ENCODE assay signal across 10 mouse cellular contexts in the genomic region with DNA sequence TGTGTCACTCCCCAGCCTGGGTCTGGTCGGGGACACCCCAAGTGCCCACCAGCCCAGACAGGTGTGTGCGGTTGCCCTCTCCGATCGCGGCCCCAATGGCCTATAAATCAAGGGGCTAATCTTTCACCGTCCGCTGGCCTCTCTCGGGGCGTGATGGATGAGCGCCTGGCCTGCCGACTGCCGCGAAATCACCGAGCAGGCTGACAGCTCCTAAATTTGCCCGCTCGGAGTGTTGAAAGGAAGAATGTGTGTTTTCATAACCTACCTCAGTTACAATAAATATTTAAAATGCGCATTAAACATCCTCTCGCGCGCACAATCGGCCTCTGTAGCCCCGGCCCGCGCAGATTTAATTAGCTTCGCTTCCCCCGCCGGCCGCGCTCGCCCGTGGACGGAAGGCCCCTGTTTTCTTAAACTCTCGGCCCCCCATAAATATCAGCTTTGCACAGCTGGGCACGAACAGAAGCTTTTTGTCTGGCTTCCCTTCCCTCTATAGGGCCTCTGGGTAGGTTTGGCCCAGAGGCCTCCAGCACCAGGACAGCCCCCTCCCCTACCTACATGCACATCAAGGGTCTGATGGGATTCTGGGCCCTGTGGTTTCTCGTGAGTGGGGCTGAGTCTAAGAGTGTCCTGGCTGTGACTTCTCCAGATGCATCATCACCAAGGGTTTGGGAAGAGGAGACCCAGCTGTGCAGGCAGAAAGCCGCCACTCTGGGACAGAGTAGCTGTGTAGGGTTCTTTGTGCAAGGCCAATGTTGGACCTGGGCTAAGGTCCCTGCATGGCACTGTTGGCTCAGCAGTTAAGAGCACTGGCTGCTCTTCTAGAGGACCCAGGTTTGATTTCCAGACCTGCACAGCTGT.
A peak's percentile ranks its signal among the peaks of the same experiment; 100 is the strongest.
DNase-seq lines count a peak whose midpoint lies in the region; ATAC-seq lines count a peak whose summit lies in the region.
"Had no signal": no experiment of that assay in that cellular context is flagged by ENCODE, and none has a peak within 500 bp of the region (broad histone marks: within the 10 kb centered on the region; RNA-seq: fewer than 3 reads in every experiment).

No protein-coding gene starts in this region.

- peaks cover 54% of the 10 kb centered on the region for H3K27me3 ChIP-seq in heart, embryonic 12.5 days (replicated peaks)
- peaks cover 27% of the 10 kb centered on the region for H3K27me3 ChIP-seq in heart, embryonic 11.5 days (ENCODE audit: control insufficient read depth, insufficient read depth, low read length)
- H3K27me3 ChIP-seq in embryonic facial prominence, embryonic 12.5 days, result peaks cover 36% of the 10 kb centered on the region
- H3K27me3 ChIP-seq in intestine, embryonic 16.5 days (replicated peaks; ENCODE audit: control insufficient read depth, insufficient read depth, low read length), result 0 out of 2 replicates have a peak, but pooled peaks cover 14% of the 10 kb centered on the region
- peaks cover 34% of the 10 kb centered on the region for H3K27me3 ChIP-seq in neural tube, embryonic 12.5 days (replicated peaks)

- 32% methylated on average over 36 of the region's 36 CpGs for WGBS in heart, embryonic 12.5 days
- 25% methylated on average over 36 of the region's 36 CpGs for WGBS in heart, embryonic 11.5 days (ENCODE audit: insufficient replicate concordance)
- 17% methylated on average over 36 of the region's 36 CpGs for WGBS in embryonic facial prominence, embryonic 12.5 days
- WGBS in intestine, embryonic 16.5 days, result 15% methylated on average over 36 of the region's 36 CpGs
- 3% methylated on average over 36 of the region's 36 CpGs for WGBS in neural tube, embryonic 12.5 days

- H3K9me3 ChIP-seq in heart, embryonic 12.5 days (replicated peaks), result no peaks in the 10 kb centered on the region
- H3K9me3 ChIP-seq in heart, embryonic 11.5 days (replicated peaks; ENCODE audit: control insufficient read depth, low read length), result no peaks in the 10 kb centered on the region
- H3K9me3 ChIP-seq in embryonic facial prominence, embryonic 12.5 days, result no peaks in the 10 kb centered on the region
- H3K9me3 ChIP-seq in intestine, embryonic 16.5 days (ENCODE audit: control insufficient read depth, low read length), result no peaks in the 10 kb centered on the region
- H3K9me3 ChIP-seq in neural tube, embryonic 12.5 days, result no peaks in the 10 kb centered on the region

- no peak for DNase-seq in thymus, postnatal 36 days
- DNase-seq in heart, adult 11 months, result no peak
- no peak for DNase-seq in thymus, postnatal 10 days (ENCODE audit: low spot score in 2 of 2)
- DNase-seq: cerebellum, adult 8-10 months; gastrocnemius, postnatal 25 days had no signal

- no peak overlapping the region for H3K9ac ChIP-seq in heart, embryonic 12.5 days
- H3K9ac ChIP-seq in heart, embryonic 11.5 days (ENCODE audit: low read depth, low read length), result no peak overlapping the region
- no peak overlapping the region for H3K9ac ChIP-seq in embryonic facial prominence, embryonic 12.5 days
- H3K9ac ChIP-seq in intestine, embryonic 16.5 days (ENCODE audit: low read depth, low read length), result peak overlapping the region; percentile 24; the same call in 1 of the 2 replicates
- no peak overlapping the region for H3K9ac ChIP-seq in neural tube, embryonic 12.5 days

- no peak overlapping the region for H3K4me3 ChIP-seq in heart, embryonic 12.5 days
- H3K4me3 ChIP-seq in heart, embryonic 11.5 days (ENCODE audit: low read depth, low read length), result no peak overlapping the region
- no peak overlapping the region for H3K4me3 ChIP-seq in embryonic facial prominence, embryonic 12.5 days
- no peak overlapping the region for H3K4me3 ChIP-seq in intestine, embryonic 16.5 days (ENCODE audit: low read length)
- H3K4me3 ChIP-seq in neural tube, embryonic 12.5 days, result no peak overlapping the region

- H3K4me2 ChIP-seq in heart, embryonic 12.5 days, result peak overlapping the region; percentile 17; the same call in 1 of the 2 replicates
- no peak overlapping the region; the same call in 1 of the 2 replicates for H3K4me2 ChIP-seq in heart, embryonic 11.5 days
- H3K4me2 ChIP-seq in embryonic facial prominence, embryonic 12.5 days (replicated peaks), result peak overlapping the region; percentile 29
- H3K4me2 ChIP-seq in intestine, embryonic 16.5 days (ENCODE audit: low read depth, low read length), result no peak overlapping the region; the same call in 1 of the 2 replicates
- H3K4me2 ChIP-seq in neural tube, embryonic 12.5 days (replicated peaks), result peak overlapping the region; percentile 45

- H3K36me3 ChIP-seq in heart, embryonic 12.5 days, result no peaks in the 10 kb centered on the region
- no peaks in the 10 kb centered on the region for H3K36me3 ChIP-seq in heart, embryonic 11.5 days (ENCODE audit: control insufficient read depth, insufficient read depth, low read length)
- no peaks in the 10 kb centered on the region for H3K36me3 ChIP-seq in embryonic facial prominence, embryonic 12.5 days
- no peaks in the 10 kb centered on the region for H3K36me3 ChIP-seq in intestine, embryonic 16.5 days (ENCODE audit: control insufficient read depth, insufficient read depth, low read length)
- H3K36me3 ChIP-seq in neural tube, embryonic 12.5 days, result no peaks in the 10 kb centered on the region

- H3K27ac ChIP-seq in heart, embryonic 12.5 days (ENCODE audit: poor library complexity, severe bottlenecking), result no peak overlapping the region
- H3K27ac ChIP-seq in heart, embryonic 11.5 days (ENCODE audit: low read depth, low read length), result no peak overlapping the region
- peak overlapping the region; percentile 68 for H3K27ac ChIP-seq in embryonic facial prominence, embryonic 12.5 days
- no peak overlapping the region for H3K27ac ChIP-seq in intestine, embryonic 16.5 days (ENCODE audit: low read length)
- peak overlapping the region; percentile 53; the same call in 1 of the 2 replicates for H3K27ac ChIP-seq in neural tube, embryonic 12.5 days

- peaks cover 3% of the 10 kb centered on the region; the same call in 1 of the 2 replicates for H3K4me1 ChIP-seq in heart, embryonic 12.5 days (replicated peaks)
- H3K4me1 ChIP-seq in heart, embryonic 11.5 days (ENCODE audit: control insufficient read depth, insufficient read depth, low read length), result no peaks in the 10 kb centered on the region
- H3K4me1 ChIP-seq in embryonic facial prominence, embryonic 12.5 days, result peaks cover 12% of the 10 kb centered on the region
- H3K4me1 ChIP-seq in intestine, embryonic 16.5 days (ENCODE audit: control insufficient read depth, insufficient read depth, low read length), result peaks cover 7% of the 10 kb centered on the region
- H3K4me1 ChIP-seq in neural tube, embryonic 12.5 days, result peaks cover 25% of the 10 kb centered on the region

- ATAC-seq in heart, embryonic 12.5 days (ENCODE audit: insufficient number of reproducible peaks, low FRiP score), result no peak
- ATAC-seq in heart, embryonic 11.5 days (replicated peaks; ENCODE audit: insufficient number of reproducible peaks, low FRiP score, low TSS enrichment), result no peak
- peak; percentile 31; the same call in 1 of the 2 replicates for ATAC-seq in embryonic facial prominence, embryonic 12.5 days (ENCODE audit: insufficient number of reproducible peaks, insufficient read depth, low FRiP score, low TSS enrichment)
- peak; percentile 31 for ATAC-seq in intestine, embryonic 16.5 days
- ATAC-seq in neural tube, embryonic 12.5 days (ENCODE audit: low FRiP score, low read depth), result peak; percentile 79

Comparison
In these comparisons a context has a peak if more than half of its experiments do, and no peak if none do; other contexts are left out.
1. H3K4me2 ChIP-seq: peak in heart, embryonic 12.5 days (single experiment), embryonic facial prominence, embryonic 12.5 days (single experiment) and neural tube, embryonic 12.5 days (single experiment); none in heart, embryonic 11.5 days (single experiment) and intestine, embryonic 16.5 days (single experiment).
2. ATAC-seq: peak in embryonic facial prominence, embryonic 12.5 days (single experiment), intestine, embryonic 16.5 days (single experiment) and neural tube, embryonic 12.5 days (single experiment); none in heart, embryonic 12.5 days (single experiment) and heart, embryonic 11.5 days (single experiment).
3. H3K27ac ChIP-seq: peak in embryonic facial prominence, embryonic 12.5 days (single experiment) and neural tube, embryonic 12.5 days (single experiment); none in heart, embryonic 12.5 days (single experiment), heart, embryonic 11.5 days (single experiment) and intestine, embryonic 16.5 days (single experiment).